Mouse (Mus musculus) kidney, embryonic 16.5 days (tissue): ENCODE measurements around the gene Zcchc3. TPM values are rescaled to one million over a fixed set of nuclear protein-coding genes. Genes with fewer than 3 reads are reported as not detected.
A peak's percentile ranks its signal among the peaks of the same experiment; 100 is the strongest.

ENCODE experiments used
- ATAC-seq: fragments of 200-750 bp; cut with Nextera tagmentation; 2 replicates; pipeline ENCODE4 v1.8.0; 2017; ENCODE audit warnings: moderate TSS enrichment; ENCODE audit not compliant: low FRiP score, low TSS enrichment
- H3K27ac ChIP-seq: fragments of 300-500 bp; sonication (generic); 2 replicates; pipeline ENCODE4 v1.5.1; 2014; ENCODE audit warnings: low read length
- H3K27me3 ChIP-seq: fragments of 300-500 bp; sonication (generic); 2 replicates; pipeline ENCODE4 v1.6.1; 2014; ENCODE audit warnings: low read length, control low read depth, mixed read lengths; ENCODE audit not compliant: insufficient read depth
- H3K36me3 ChIP-seq: fragments of 300-500 bp; sonication (generic); 2 replicates; pipeline ENCODE4 v1.6.1; 2014; ENCODE audit warnings: low read length, control low read depth, mixed read lengths; ENCODE audit not compliant: insufficient read depth
- H3K4me1 ChIP-seq: fragments of 300-500 bp; sonication (generic); 2 replicates; pipeline ENCODE4 v1.6.1; 2014; ENCODE audit warnings: low read length, control low read depth, mixed read lengths; ENCODE audit not compliant: insufficient read depth
- H3K4me2 ChIP-seq: fragments of 300-500 bp; sonication (generic); replicated peaks from 2 replicates; pipeline ENCODE4 v1.6.1; 2014; ENCODE audit warnings: low read depth, low read length
- H3K4me3 ChIP-seq: fragments of 300-500 bp; sonication (generic); 2 replicates; pipeline ENCODE4 v1.5.1; 2014; ENCODE audit warnings: mild to moderate bottlenecking, low read length
- H3K9ac ChIP-seq: fragments of 300-500 bp; sonication (generic); replicated peaks from 2 replicates; pipeline ENCODE4 v1.6.1; 2014; ENCODE audit warnings: low read length
- H3K9me3 ChIP-seq: fragments of 300-500 bp; sonication (generic); 2 replicates; pipeline ENCODE4 v1.6.1; 2016; ENCODE audit warnings: low read length, control low read depth
- WGBS: fragments of 180-500 bp; shearing (Covaris S2); extraction: QIAGEN DNeasy Blood & Tissue Kit; methylation state at CpG from one replicate; pipeline ENCODE4 v1.1.7; 2014; 5-methylcytosine and 5-hydroxymethylcytosine counted together
- polyA plus RNA-seq: library from polyadenylated mRNA; unstranded; fragments of >200 nt; fragmentation: Nextera tagmentation; extraction: Ambion mirVana; gene quantifications from 2 replicates; pipeline ENCODE4 v1.2.1, GENCODE M21; 2015

Gene Zcchc3
- polyA plus RNA-seq, 1 experiment from 2014 or later, result 31.5 TPM

DNA sequence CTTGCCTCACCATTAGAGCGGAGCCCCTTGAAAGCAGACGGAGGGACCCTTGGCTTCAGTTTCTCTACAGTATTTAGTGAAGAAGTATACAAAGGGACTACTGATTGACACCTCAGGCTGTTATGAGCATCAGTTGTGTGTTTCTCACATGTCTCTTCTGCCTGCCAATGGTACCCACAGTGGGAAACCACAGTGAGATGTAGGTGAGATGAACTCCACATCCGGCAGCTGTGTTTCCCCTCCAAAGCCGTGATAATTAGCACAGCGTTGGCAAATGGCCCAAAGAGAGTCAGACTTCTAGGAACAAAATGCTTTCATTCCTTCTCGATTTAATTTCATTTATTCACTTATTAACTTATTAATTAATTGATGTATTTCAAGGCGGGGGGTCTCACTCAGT lies 42.7 kb downstream of the Zcchc3 start:
- no peak overlapping the region for H3K27ac ChIP-seq
- peaks cover 18% of the 10 kb centered on the region for H3K27me3 ChIP-seq
- no peak overlapping the region for H3K4me2 ChIP-seq
- H3K9me3 ChIP-seq, result no peaks in the 10 kb centered on the region
- no peak for ATAC-seq
- 79% methylated on average over 7 of the region's 7 CpGs for WGBS
- H3K36me3 ChIP-seq, result no peaks in the 10 kb centered on the region
- no peak overlapping the region for H3K9ac ChIP-seq
- H3K4me3 ChIP-seq, result no peak overlapping the region
- H3K4me1 ChIP-seq, result peaks cover 10% of the 10 kb centered on the region

DNA sequence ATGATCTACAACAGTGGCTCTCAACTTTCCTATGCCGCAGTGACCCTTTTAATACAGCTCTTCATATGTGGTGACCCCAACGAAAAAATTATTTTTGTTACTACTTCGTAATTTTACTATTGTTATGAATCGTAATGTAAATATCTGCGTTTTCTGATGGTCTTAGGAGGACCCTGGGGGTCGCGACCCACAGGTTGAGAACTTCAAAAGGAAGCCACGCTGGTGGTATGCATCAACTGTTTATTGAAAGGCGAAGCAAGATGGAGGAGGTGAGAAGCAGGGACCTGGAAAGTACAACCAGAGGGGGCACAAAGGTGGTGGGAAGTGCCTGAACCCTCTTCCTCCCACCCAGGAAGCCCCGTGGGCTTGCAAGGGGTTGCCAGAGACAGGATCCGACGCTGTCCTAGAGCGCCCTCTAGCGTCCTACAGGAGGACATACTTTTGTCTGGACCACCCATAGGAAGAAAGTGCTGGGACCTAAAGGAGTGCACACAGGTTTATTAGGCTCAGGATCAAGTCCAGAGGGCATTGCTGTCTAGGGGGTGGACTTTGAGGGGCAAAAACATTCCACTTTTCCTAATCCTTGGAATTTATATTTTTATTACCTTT lies 46.2 kb downstream of the Zcchc3 start:
- 30% methylated on average over 14 of the region's 14 CpGs for WGBS
- H3K27me3 ChIP-seq, result no peaks in the 10 kb centered on the region
- no peaks in the 10 kb centered on the region for H3K4me1 ChIP-seq
- H3K9ac ChIP-seq, result no peak overlapping the region
- H3K36me3 ChIP-seq, result no peaks in the 10 kb centered on the region
- 0 out of 2 replicates have a peak, but pooled peaks have one; percentile 13 for ATAC-seq
- H3K27ac ChIP-seq, result no peak overlapping the region
- H3K9me3 ChIP-seq, result no peaks in the 10 kb centered on the region
- H3K4me2 ChIP-seq, result no peak overlapping the region
- no peak overlapping the region for H3K4me3 ChIP-seq

DNA sequence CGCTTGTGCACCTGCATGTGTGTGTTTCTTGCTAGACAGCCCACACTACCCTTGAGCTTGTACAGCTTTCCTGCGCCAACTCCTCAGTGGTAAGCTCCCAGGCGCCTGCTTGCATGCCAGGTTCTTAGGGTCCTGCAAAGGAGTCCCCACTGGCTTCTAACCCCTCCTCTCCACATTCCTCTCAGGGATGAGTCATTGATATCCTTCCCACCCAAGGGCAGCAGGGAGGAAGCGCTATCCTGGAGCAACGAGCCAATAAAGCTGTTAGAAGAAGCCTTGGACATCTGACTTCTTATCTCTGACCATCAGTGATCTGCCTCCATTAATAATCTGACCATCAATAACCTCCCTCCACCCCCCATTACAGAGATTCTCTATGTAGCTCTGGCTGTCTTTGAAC lies 46.9 kb downstream of the Zcchc3 start:
- Histone ChIP-seq H3K9ac (no peak overlapping the region), H3K27me3 (no peaks in the 10 kb centered on the region), H3K4me1 (no peaks in the 10 kb centered on the region), H3K27ac (no peak overlapping the region), H3K4me3 (no peak overlapping the region), H3K9me3 (no peaks in the 10 kb centered on the region), H3K4me2 (no peak overlapping the region), H3K36me3 (no peaks in the 10 kb centered on the region)
- 68% methylated on average over 5 of the region's 5 CpGs for WGBS
- no peak for ATAC-seq

DNA sequence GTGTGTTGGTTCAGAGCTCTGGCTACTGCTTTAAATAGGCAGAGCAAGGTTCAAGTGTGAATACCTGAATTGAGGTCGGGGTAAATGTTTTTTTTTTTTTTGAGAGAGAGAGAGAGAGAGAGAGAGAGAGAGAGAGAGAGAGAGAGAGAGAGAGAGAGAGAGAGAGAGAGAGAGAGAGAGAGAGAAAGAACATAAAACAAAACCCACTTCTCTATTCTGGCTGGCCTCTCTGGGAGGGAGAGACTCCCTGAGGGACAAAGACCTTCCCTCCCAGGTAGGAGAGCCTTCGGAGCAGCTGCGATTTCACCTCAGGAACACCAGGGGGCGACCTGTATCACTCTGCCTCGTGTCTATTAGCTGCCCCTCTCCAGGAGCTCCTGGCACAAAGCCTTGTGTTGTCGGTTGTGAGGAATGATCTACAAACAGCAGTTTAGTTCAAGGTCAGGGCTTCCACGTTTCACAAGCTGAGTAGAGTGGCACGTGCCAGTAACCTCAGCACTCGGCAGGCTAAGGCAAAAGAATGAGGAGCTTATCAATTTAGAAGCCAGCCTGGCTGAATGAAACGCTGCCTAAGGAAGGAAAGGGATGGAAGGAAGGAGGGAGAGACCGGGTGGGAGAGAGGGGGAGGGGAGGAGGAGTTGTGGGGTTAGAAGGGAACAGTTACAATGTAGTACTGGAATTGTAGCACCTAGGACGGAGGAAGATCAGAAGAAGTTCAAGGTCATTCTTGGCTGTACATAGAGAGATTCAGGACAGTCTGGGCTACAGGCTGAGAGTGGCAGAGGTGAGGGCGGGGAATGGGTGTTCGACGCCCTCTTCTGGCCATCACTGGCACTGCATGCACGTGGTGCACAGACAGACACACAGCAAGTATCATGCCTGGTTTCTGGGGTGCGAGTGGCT lies 51.3 kb downstream of the Zcchc3 start:
- Histone ChIP-seq H3K4me2 (peak overlapping the region; percentile 36), H3K27me3 (no peaks in the 10 kb centered on the region), H3K4me3 (peak overlapping the region; percentile 4; the same call in 1 of the 2 replicates), H3K27ac (peak overlapping the region; percentile 44), H3K4me1 (no peaks in the 10 kb centered on the region), H3K9ac (peak overlapping the region; percentile 52), H3K36me3 (no peaks in the 10 kb centered on the region), H3K9me3 (no peaks in the 10 kb centered on the region)
- peak; percentile 77 for ATAC-seq
- WGBS, result 11% methylated on average over 17 of the region's 17 CpGs

Other genes with a start within 250 kb of the Zcchc3 start
- gene Csnk2a1, start 188.2 kb downstream of the Zcchc3 start, polyA plus RNA-seq, result 90.5 and 95.1 TPM in 2 replicates
- gene Tbc1d20, start 121.2 kb downstream of the Zcchc3 start, polyA plus RNA-seq, result 41.1 and 41.8 TPM in 2 replicates
- 93.4 and 96.6 TPM in 2 replicates for gene Rbck1, start 82.4 kb downstream of the Zcchc3 start, polyA plus RNA-seq
- gene Trib3, start 71.0 kb downstream of the Zcchc3 start, polyA plus RNA-seq, result 1.8 and 1.9 TPM in 2 replicates
- gene Nrsn2, start 38.4 kb downstream of the Zcchc3 start, polyA plus RNA-seq, result 0.91 and 1.6 TPM in 2 replicates
- gene Sox12, start 17.0 kb downstream of the Zcchc3 start, polyA plus RNA-seq, result 8.9 and 10.0 TPM in 2 replicates
- 0.67 and 0.85 TPM in 2 replicates for gene 6820408C15Rik, start 560 bp upstream of the Zcchc3 start, polyA plus RNA-seq
- not detected in 2 replicates for gene Defb23, start 49.6 kb upstream of the Zcchc3 start, polyA plus RNA-seq
- not detected in 2 replicates for gene Defb20, start 62.0 kb upstream of the Zcchc3 start, polyA plus RNA-seq
- not detected in 2 replicates for gene Defb22, start 75.1 kb upstream of the Zcchc3 start, polyA plus RNA-seq
- not detected in 2 replicates for gene Defb26, start 96.7 kb upstream of the Zcchc3 start, polyA plus RNA-seq
- 0.54 TPM in 1 of 2 replicates, not detected in the other for gene Defb28, start 103.2 kb upstream of the Zcchc3 start, polyA plus RNA-seq
- 2.1 and 2.8 TPM in 2 replicates for gene Defb29, start 125.1 kb upstream of the Zcchc3 start, polyA plus RNA-seq
- gene Gm17416, start 154.3 kb upstream of the Zcchc3 start, polyA plus RNA-seq, result not detected in 2 replicates
- gene Defb21, start 157.7 kb upstream of the Zcchc3 start, polyA plus RNA-seq, result not detected in 2 replicates
- gene Defb19, start 165.3 kb upstream of the Zcchc3 start, polyA plus RNA-seq, result 10.1 and 14.1 TPM in 2 replicates
- gene Defb45, start 184.4 kb upstream of the Zcchc3 start, polyA plus RNA-seq, result not detected in 2 replicates
- gene Defb36, start 189.3 kb upstream of the Zcchc3 start, polyA plus RNA-seq, result 0.51 and 0.86 TPM in 2 replicates
- 24.4 and 31.8 TPM in 2 replicates for gene Defb25, start 208.0 kb upstream of the Zcchc3 start, polyA plus RNA-seq
- 59.1 and 62.6 TPM in 2 replicates for gene Rem1, start 211.9 kb upstream of the Zcchc3 start, polyA plus RNA-seq